Mouse (Mus musculus): Measurements from ENCODE around the gene Ndufa8.

- TF ChIP-seq CTCF (IDR thresholded peaks at IDR 0.05; ENCODE audit: low read depth), result no peak
- no peak for TF ChIP-seq EP300 (IDR thresholded peaks at IDR 0.05; ENCODE audit: low read depth)
These were observed 17.9 kb upstream of the Ndufa8 start for GRCm38 (mm10) chr2:36067132-36067531.

Measured in liver, embryonic 14.5 days (tissue).